Mouse (Mus musculus) urinary bladder, postnatal 25 days (tissue): Measurements from ENCODE around the gene Cyp4f39.

Source experiments
- DNase-seq: peaks from one replicate; pipeline ENCODE4 v3.0.0; 2022; ENCODE audit warnings: low spot score

Gene Cyp4f39

DNA sequence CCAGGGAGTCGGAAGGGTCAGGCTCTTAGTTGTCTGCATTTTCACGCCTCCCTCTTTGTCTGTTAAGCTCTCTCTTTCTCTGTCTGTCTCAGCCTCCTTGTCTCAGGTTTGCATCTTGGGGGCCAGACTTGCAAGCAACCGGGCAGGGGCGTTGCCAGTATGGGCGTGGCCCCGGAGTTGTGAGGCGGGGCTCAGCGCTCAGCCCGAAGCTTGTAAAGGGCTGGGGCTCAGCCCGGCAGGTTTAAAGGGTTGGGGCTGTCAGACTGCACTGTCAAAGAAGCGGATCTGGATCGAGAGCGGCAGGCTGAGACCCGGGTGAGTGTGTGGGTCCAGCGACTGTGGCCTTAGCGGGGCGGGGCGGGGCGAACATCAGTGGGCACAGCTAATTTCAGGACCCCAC is at the start of gene Cyp4f39:
Cyp4f39 (plus strand) TSS at position 242 of the 400 bp plus-strand sequence.
- DNase-seq, result peak; percentile 53

DNA sequence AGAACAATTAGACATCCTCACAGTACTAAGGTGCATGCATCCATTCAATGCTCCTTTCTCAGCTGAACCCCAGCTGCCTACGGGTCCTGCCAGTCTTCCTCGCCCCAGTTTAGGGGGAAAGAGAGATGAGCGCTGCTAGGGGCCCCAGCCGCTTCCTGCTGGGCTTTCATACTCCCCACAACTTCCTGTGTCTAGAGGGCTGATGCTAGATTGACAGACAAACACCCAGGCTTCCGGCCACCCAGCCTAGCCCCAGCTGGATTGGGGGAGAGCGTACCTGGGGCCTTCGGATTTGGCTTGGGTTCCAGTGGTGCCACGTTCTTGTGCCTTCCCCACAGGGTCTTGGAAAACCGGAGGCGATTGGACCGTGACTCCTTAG is 49.8 kb upstream of the Cyp4f39 start:
- DNase-seq, result no peak

DNA sequence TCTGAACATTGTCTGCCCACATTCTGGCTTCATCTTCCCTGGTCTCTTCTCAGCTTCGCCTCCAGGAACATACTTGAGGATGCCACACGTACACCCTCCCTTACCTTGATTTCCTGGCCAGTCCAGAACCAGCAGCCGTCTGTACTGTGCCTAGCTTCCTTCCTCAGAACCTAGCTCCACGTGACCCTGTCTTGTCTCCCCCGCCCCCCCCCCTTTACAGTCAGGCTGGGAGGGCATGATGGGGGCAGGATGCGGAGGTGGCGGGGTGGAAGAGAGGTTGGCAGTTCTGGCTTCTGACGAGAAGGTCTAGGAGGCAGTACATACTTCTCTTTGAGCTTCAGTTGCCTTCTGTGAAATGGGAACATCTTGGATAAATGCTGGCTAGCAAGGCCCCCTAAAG is 49.1 kb upstream of the Cyp4f39 start, which contains the start of gene Rasal3:
Rasal3 (minus strand) TSS at position 167 of the 400 bp plus-strand sequence.
- no peak for DNase-seq

DNA sequence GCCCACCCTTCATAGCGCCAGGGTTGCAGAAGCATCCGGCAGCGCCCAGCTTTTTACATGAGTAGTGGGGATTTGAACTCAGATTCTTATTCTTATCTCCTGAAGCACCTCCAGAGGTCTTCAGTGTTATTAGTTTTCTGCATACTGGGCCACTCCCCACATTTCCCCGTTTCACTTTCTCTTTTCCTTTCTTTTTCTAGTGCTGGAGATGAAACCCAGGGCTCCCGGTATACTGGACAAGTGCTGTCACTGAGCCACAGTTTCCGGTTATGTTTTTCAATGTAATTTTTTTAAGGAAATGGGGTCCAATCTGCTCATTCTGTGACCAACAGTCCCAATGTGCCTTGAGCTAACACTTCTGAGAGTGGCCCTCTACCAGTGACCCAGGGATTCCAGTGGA is 40.6 kb upstream of the Cyp4f39 start:
- no peak for DNase-seq

DNA sequence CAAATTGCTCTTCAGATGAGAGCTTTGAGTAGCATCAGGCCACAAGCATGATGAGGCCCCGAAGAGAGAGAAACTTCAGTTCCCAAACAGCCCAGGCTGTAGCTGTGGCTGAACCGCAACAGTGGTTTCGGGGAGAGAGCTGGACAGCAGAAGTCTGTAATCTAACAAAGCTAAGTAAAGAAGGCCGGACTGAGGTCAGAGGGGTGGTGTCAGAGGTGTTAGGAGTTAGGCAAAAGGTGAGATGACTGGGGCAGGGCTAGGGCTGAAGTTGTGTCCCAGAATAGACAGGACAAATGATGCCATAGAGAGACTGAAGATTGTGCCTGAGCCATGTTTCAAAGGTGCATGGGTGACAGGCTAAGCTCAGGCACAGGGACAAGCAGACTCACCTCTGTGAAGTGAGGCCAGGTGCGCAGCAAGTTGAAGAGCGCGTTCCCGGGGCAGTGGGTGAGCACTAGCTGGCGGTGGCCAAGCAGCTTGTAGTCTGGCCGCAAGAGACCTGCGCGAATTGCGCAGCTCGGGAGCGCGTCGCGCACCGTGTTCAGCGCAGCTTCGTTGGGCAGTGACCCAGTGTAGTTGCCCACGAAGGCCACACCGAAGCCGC is 37.0 kb upstream of the Cyp4f39 start:
- DNase-seq, result no peak

DNA sequence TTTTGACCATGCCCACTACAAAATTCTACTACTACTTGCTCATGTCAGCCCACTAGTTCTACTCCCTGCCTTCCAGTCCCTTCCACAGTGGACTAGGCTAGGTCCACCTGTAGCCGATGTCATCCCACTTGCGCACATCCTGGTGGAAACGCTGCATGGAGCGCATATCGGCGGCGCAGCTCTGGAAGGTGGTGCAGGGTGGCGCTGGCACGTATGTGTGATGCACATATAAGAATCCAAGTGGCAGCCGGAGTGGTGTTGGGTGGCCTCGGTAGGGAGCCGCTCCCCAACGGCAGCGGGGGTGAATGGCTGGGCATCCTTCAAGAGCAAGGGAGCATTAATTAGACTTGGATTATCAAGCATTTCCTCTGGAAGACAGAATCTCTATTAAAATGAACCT is 35.8 kb upstream of the Cyp4f39 start:
- no peak for DNase-seq

DNA sequence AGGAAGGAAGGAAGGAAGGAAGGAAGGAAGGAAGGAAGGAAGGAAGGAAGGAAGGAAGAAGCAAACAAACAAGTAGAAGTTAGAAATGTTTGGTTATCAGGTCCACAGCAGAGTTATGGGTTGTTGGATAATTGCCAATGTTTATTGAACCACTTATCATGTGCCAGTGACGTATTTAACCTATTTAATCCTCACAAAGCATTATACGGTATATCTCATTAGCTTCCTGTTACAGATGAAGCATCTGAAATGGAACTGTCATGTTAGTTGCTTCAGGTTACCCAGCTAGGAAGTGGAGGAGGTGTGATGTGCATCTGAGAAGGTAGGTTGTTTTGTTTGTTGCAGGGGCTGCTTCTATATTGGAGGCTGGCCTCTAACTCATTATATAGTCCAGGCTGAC is 32.5 kb upstream of the Cyp4f39 start:
- DNase-seq, result no peak

DNA sequence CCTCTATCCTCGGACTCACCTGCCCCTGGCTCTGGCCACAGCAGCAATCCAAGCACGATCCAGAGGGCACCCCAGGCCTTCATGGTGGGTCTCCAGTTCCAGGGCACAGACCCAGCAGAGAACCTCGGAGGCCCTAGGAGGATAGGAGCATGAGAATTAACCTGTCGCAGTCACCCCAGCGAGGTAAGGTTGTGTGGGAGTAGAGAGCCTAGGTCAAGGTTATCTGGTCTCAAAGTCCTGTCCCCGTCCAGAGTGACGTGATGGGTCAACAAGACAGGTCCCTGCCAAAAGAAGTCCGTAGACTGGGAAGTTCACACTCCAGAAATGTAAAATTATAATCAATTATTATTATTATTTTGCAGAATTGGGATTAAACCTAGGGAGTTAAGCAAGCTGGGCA is 31.7 kb upstream of the Cyp4f39 start:
- DNase-seq, result no peak

DNA sequence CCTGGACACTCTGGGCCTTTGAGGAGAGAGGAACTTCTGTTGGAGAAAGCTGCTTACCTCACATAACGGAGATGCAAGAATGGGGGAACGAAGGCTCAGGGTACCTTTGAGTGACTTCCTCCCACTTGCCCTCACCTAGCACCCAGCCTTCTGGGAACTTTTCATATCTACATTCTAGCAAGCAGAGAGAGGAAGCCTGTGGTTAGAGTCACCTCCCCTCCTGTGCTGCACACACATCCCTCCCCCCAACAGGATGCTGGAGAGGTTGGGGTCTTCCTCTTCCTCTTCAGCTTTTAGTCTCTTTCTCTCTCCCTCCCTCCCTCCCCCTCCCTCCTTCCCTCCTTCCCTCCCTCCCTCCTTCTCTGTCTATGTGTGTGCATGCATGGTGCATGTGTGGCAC is 28.5 kb upstream of the Cyp4f39 start, which contains the start of gene Pglyrp2:
Pglyrp2 (minus strand) TSS at position 134 of the 400 bp plus-strand sequence.
- no peak for DNase-seq

DNA sequence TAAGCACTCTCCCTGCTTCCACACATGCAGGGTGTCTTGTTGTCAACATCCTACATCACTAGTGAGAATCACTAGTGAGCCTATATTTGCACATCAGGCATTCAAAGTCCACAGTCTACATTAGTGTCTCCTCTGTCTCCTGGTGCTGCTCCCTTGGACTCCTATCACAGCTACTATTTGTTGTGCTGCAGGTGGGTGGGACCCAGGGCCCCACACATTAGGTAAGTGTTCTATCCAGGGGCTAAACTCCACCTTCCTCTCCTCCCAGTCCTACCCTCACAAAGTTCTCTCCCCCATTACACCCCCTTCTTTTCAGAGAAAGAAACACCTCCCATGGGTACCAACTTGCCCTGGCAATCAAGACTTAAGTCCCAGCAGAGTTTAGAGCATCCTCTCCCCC is 25.9 kb upstream of the Cyp4f39 start:
- DNase-seq, result no peak

DNA sequence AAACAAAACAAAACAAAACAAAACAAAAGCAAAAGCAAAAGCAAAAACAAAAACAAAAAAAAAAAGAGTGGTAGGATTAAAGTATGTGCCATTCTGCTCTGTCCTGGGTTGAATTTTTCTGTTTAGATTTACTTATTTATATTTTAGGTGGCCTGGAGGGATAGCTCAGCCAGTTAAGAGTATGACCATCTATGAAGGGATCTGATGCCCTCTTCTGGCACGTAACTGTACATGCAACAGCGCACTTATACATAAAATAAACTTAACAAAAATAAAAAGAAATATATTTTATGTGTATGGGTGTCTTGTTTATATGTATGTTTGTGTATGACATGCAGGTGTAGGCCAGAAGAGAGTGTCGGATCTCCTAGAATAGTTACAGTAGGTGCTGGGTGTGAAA is 20.6 kb upstream of the Cyp4f39 start:
- no peak for DNase-seq

DNA sequence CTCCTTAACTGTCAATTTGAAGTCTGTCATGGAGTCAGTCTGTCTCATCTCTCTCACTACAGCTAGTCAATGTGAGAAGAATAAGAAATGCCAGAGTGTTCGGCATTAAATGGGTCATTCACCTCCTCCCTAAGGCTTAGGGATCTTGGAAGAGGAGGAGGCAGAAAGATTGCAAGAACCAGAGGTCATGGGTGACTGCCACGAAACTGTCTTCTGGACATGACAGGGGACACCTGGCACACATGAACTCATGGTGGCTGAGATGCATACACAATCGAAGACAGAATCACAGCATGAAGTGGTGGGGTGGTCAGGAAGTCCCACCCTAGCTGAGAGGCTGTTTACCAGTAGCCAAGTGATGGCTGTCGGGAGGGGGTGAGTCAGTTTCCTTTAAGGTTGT is 18.2 kb upstream of the Cyp4f39 start:
- no peak for DNase-seq

DNA sequence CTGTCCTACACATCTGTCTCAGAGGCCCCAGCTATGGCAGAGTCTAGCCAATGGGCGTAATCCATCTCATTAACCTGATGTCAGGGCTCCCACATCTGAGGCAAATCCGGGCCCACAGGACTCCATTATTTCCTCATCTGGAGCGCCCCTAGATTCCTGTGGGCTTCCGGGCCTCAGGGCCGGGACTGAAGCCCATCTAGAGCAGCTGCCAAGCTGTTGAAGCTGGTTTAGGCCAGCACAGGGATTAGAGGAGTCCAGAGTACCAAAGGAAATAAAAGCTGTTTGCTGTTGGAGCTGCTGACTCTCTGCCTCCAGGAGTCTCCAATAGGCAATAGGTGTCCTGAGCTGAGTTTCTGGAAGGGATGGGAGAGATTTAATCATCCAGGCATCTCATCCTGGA is 17.4 kb upstream of the Cyp4f39 start:
- no peak for DNase-seq

DNA sequence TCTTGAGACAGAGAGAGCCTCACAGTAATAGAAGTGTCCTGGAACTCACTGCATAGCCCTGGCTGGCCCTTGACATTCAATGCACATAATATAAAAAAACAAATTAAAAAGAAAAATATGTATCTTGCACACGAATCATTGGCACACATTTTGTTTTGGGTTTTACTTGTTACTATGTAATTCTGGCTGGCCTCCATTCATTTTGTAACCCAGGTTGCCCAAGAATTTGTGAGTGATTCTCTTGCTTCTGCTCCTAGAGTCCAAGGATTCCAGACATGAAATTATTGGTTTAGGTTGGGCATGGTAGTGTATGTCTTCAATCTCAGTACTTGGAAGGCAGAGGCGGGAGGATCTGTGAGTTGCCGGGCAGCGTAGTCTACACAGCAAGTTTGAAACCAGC is 15.4 kb upstream of the Cyp4f39 start:
- DNase-seq, result no peak

DNA sequence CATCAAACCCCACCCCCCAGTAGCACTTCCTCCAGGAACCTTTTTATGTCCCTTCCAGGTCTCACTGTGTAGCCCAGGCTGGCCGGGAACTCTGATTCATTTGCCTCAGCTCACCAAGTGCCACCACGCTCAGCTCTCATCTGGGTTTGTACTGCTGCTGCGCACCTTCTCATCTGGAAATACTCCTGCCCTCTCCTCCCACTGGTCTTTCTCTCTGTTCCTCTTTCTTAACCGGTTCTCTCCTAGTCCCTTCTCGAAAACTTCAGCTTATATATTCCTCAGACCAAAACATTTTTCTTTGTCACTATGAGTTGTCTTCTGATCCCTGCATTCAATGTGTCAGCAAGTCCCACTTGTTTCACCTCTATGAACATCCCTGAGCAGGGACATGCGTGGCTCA is 9.3 kb upstream of the Cyp4f39 start:
- DNase-seq, result no peak

DNA sequence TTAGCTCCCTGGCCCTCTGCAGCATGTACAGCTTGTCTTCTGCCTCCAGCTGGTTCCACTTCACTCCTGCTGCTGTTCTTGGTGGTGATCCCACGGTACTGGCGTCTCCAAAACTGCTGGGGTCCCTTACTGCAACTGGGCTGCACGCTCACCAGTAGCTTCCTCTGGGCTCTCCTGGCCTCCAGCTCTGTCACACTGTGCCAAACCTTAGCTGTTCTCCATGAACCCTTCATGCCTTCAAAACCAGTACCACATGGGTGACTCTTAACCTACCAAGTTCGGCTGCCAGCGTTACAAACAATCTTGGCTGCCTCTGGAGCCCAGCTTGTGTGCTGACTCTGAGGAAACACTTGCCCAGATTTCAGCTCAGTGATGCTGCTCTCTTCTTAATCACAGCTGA is 7.5 kb upstream of the Cyp4f39 start:
- no peak for DNase-seq

DNA sequence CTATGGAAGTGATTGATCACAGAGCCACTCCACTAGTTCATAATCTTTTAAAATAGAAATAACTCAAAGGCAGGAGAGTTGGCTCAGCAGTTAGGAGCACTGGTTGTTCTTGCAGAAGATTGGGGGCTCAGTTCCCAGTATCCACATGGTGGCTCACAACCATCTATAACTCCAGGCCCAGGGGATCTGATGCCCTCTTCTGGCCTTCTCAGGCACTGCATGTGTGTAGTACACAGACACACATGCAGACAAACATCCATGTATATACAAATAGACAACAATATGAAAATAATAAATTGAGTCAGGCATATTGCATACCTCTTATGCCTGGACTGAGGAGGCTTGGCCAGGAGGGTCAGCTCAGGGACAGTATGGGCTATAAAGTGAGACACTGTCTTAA is 5.3 kb upstream of the Cyp4f39 start:
- no peak for DNase-seq

DNA sequence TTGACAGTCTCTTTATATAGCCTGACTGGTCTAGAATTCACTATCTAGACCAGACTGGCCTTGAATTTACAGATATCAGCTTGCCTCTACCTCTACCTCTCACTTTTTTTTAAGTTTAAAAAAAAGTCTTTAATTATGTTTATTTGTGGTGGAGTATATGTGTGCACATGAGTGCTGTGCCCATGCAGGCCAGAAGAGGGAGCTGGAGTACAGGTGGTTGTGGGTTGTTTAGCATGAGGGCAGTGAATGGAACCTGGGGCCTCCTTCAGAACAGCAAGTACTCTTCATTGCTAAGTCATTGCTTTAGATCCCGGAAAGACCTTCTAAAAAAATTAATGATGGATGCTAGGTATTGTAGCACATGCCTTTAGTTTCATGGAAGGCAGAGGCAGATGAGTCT is 3.5 kb upstream of the Cyp4f39 start:
- no peak for DNase-seq

DNA sequence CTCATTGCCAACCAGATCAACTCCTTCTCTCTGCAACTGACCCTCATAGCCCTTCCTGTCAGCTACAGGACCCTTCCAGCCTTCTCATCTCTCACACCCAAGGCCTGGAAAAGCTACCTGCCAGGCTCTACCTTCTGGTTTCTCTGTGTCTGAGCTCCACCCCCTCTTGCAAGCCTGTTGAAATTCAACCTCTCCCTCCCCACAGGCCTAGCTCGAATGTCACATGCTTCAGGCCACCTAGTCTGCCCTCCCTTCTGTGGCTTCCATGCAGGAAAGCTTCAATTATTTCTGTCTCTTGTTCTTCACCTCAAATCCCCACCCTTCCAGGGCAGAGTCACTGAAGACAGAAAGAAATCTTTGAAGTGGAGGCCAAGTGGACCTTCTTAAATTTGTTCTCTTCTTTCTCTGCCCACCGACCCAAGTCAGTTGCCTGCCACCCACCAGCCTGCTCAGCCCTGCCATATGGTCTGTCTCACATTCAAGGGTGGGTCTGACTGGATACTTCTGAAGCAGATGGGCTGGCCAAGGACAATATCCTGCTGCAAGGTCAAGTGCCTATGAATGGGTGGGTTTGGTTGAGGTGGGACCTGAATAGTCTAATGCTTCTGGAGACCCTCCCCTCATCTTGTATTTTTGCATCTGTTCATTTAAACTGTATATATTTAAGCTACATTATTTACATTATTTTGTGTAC is 1.5 kb upstream of the Cyp4f39 start:
- DNase-seq, result no peak

DNA sequence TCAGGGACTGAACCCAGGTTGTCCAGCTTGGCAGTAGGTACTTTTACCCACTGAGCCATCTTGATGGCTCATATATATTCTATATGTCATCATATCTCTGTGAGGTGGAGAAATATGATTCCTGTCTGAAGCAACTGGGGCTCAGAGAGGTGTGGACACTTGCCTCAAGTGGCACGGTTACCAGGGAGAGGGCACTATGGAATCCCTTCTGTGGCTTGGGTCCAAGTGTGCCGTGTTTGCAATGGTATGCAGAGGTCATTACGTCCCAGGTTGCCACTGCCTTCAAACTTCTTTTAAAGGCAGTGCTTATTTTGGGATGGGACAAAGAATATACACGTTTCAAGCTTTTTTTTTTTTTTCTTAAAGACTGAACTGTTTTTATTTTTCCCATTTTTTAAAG is 1.7 kb downstream of the Cyp4f39 start:
- no peak for DNase-seq

DNA sequence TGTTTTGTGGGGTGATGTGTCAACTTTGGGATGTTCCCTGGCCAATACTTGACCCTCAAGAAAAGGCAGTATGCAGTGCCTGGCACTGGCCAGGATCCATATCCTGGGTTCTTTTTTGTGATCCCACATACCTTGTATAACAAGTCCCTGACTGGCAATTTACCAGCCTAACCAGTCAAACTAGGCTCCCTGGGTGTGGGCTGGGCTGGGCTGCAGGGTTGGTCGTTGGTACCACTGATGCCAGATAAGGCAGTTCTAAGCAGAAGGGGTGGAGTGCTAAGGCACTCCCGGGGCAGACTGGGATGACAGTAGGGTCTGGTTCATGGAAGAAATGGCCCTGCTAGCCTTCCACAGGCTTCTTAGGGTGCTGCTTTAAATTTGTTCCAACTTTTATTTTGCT is 2.5 kb downstream of the Cyp4f39 start:
- DNase-seq, result peak; percentile 35

DNA sequence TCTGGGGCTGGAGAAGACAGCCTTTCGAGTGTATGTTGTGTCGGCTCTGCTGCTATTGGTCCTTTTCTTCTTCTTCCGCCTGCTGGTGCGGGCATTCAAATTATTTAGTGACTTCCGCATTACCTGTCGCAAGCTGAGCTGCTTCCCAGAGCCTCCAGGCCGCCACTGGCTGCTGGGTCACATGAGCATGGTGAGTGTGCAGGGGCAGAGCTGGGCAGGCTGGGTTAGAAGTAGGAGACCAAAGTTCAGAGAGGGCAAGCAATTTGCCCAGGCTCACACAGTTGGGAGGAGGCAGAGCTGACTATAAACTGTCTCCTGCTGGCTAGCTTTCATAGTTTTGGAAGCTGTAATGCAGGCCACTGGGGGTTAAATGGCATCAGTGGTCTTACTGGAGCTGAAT is 16.0 kb downstream of the Cyp4f39 start:
- DNase-seq, result no peak

DNA sequence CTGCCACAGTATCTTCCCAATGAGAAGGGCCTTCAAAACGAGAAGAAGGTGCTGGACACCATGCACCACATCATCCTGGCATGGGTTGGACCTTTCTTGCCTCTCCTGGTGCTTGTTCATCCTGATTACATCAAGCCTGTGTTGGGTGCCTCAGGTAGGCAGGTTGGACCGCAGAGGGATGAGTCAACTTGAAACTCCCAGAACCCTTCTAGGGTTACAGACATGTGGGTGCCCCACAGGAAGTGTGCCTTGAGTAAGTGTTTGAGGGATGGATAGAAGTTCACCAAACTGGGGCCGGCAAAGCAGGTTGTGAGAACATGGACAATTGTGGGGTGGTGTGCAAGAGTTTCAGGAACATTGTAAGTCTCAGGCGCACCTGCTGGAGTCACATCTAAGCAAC is 18.3 kb downstream of the Cyp4f39 start:
- no peak for DNase-seq

DNA sequence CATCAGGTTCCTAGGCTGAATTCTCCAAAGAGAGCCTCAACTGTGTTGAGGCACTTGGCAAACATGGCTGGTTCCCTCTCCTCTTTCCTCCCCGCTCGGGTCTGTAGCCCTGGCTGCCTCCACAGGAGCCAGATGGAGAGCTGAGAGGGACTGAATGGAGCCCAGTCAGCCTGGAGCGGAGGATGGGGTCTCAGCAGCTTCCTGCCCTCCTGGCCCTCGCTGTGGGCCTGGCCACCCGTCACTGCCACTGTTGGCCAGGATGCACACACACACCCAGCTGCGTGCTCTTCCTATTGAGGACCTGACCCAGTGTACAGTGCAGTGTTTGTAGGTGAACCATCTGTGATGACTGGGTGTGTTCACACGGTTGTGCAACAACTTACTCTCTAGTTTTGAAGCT is 19.7 kb downstream of the Cyp4f39 start:
- DNase-seq, result no peak
